Mouse (Mus musculus) cerebellum, adult 18-20 months (tissue): ENCODE data around the gene 2810021J22Rik.
"Not testable (repeated sequence)": the region's sequence is repeated elsewhere in the genome, so short reads cannot be mapped to it uniquely, and the experiment has no call there.

ENCODE experiments used
- DNase-seq, 2 experiments: peaks; one replicate each; pipeline ENCODE4 v3.0.0; 2021

2810021J22Rik gene

GRCm38 (mm10) chr11:58867039-58867953 is at the start of gene 2810021J22Rik:
TSS of gene 2810021J22Rik (plus strand) at chr11:58867216.
- DNase-seq = peak; percentile 79 to 83

- not testable (repeated sequence) for DNase-seq
Observed at GRCm38 (mm10) chr11:58828937-58829336, 38.1 kb upstream of the 2810021J22Rik start, which contains the start of gene Olfr312. TSS of gene Olfr312 (plus strand) at chr11:58829237.

GRCm38 (mm10) chr11:58829764-58830163 is 37.3 kb upstream of the 2810021J22Rik start:
- DNase-seq = no peak

GRCm38 (mm10) chr11:58832541-58832940 is 34.5 kb upstream of the 2810021J22Rik start:
- DNase-seq = not testable (repeated sequence)

GRCm38 (mm10) chr11:58838951-58839350 is 28.1 kb upstream of the 2810021J22Rik start, which contains the start of gene Olfr311:
TSS of gene Olfr311 (plus strand) at chr11:58839251.
- DNase-seq = not testable (repeated sequence)

- peak; percentile 87 to 92 for DNase-seq
Observed at GRCm38 (mm10) chr11:58846919-58847461, 20.0 kb upstream of the 2810021J22Rik start, which contains the start of gene Gm12258. TSS of gene Gm12258 (plus strand) at chr11:58847158.

- no peak for DNase-seq
Observed at GRCm38 (mm10) chr11:58847636-58848035, 19.4 kb upstream of the 2810021J22Rik start.

GRCm38 (mm10) chr11:58849731-58850130 is 17.3 kb upstream of the 2810021J22Rik start:
- no peak for DNase-seq

- DNase-seq = no peak
Observed at GRCm38 (mm10) chr11:58860744-58861143, 6.3 kb upstream of the 2810021J22Rik start.

GRCm38 (mm10) chr11:58867954-58868330 is 926 bp downstream of the 2810021J22Rik start:
- peak in 1 of 2 experiments; percentile 10 for DNase-seq

- DNase-seq = no peak
Observed at GRCm38 (mm10) chr11:58870961-58871360, 3.9 kb downstream of the 2810021J22Rik start.

GRCm38 (mm10) chr11:58883756-58884155 is 16.7 kb downstream of the 2810021J22Rik start:
- no peak for DNase-seq

- DNase-seq = no peak
Observed at GRCm38 (mm10) chr11:58890511-58890910, 23.5 kb downstream of the 2810021J22Rik start.

GRCm38 (mm10) chr11:58894456-58894855 is 27.4 kb downstream of the 2810021J22Rik start:
- DNase-seq = peak in 1 of 2 experiments; percentile 35

GRCm38 (mm10) chr11:58897485-58897884 is 30.5 kb downstream of the 2810021J22Rik start:
- peak in 1 of 2 experiments; percentile 25 for DNase-seq

- DNase-seq = no peak
Observed at GRCm38 (mm10) chr11:58901080-58901479, 34.1 kb downstream of the 2810021J22Rik start.

- DNase-seq = peak; percentile 95 to 97
Observed at GRCm38 (mm10) chr11:58903511-58904409, 36.7 kb downstream of the 2810021J22Rik start, which contains the start of gene Zfp39. TSS of gene Zfp39 (minus strand) at chr11:58904225.

- no peak for DNase-seq
Observed at GRCm38 (mm10) chr11:58904410-58904718, 37.3 kb downstream of the 2810021J22Rik start.

- DNase-seq = no peak
Observed at GRCm38 (mm10) chr11:58904838-58905237, 37.8 kb downstream of the 2810021J22Rik start.

- DNase-seq = no peak
Observed at GRCm38 (mm10) chr11:58913776-58914175, 46.8 kb downstream of the 2810021J22Rik start.

- peak; percentile 44 to 61 for DNase-seq
Observed at GRCm38 (mm10) chr11:58914461-58915028, 47.5 kb downstream of the 2810021J22Rik start.
